Mouse (Mus musculus) CH12.LX (cell line): Measurements from ENCODE around the gene Cxcl12.

Source experiments
- CHD1 ChIP-seq: IDR thresholded peaks from 2 replicates; pipeline ENCODE4 v1.6.1; 2012; ENCODE audit warnings: low read depth, low read length, improper control_type of control experiment, inconsistent platforms
- CTCF ChIP-seq, 2 experiments: IDR thresholded peaks in 1 of 2; conservative IDR thresholded peaks in 1 of 2; 2 replicates each; pipeline ENCODE4 v1.5.1; 2011 to 2012; ENCODE audit warnings: low read depth in 2 of 2, low read length in 2 of 2, improper control_type of control experiment in 1 of 2, inconsistent platforms in 1 of 2, mild to moderate bottlenecking in 1 of 2, moderate library complexity in 1 of 2
- GABPA ChIP-seq: IDR thresholded peaks from 2 replicates; pipeline ENCODE4 v1.6.1; 2012; ENCODE audit warnings: low read depth, low read length, improper control_type of control experiment, inconsistent platforms; ENCODE audit not compliant: insufficient replicate concordance
- HCFC1 ChIP-seq: IDR thresholded peaks from 2 replicates; pipeline ENCODE4 v1.6.1; 2012; ENCODE audit warnings: low read depth, mild to moderate bottlenecking, inconsistent platforms, low read length, improper control_type of control experiment
- MAX ChIP-seq: IDR thresholded peaks from 2 replicates; pipeline ENCODE4 v1.6.1; 2011; ENCODE audit warnings: low read length, improper control_type of control experiment
- NELFE ChIP-seq: IDR thresholded peaks from 2 replicates; pipeline ENCODE4 v1.6.1; 2011; ENCODE audit warnings: low read depth, low read length, improper control_type of control experiment
- POLR2AphosphoS2 ChIP-seq: IDR thresholded peaks from 2 replicates; pipeline ENCODE4 v1.6.1; 2011; ENCODE audit warnings: low read depth, low read length, improper control_type of control experiment
- RAD21 ChIP-seq: IDR thresholded peaks from 2 replicates; pipeline ENCODE4 v1.6.1; 2011; ENCODE audit warnings: low read depth, mild to moderate bottlenecking, low read length, improper control_type of control experiment, moderate library complexity
- TBP ChIP-seq: conservative IDR thresholded peaks from 2 replicates; pipeline ENCODE4 v1.6.1; 2011; ENCODE audit warnings: low read depth, low read length, improper control_type of control experiment
- ZNF384 ChIP-seq: IDR thresholded peaks from 2 replicates; pipeline ENCODE4 v1.6.1; 2012; ENCODE audit warnings: low read depth, low read length, improper control_type of control experiment, inconsistent platforms

GRCm38 (mm10) chr6:117153046-117153445 lies 15.3 kb upstream of the Cxcl12 start:
- TF ChIP-seq RAD21 = no peak
- no peak for TF ChIP-seq MAX
- no peak for TF ChIP-seq GABPA
- no peak for TF ChIP-seq CTCF (conservative IDR thresholded peaks at IDR 0.05 in 1 of 2, IDR thresholded peaks at IDR 0.05 in 1 of 2; ENCODE audit: low read depth in 2 of 2, low read length in 2 of 2)
- no peak for TF ChIP-seq ZNF384
- no peak for TF ChIP-seq NELFE
- TF ChIP-seq HCFC1 = no peak
- no peak for TF ChIP-seq TBP
- no peak for TF ChIP-seq POLR2AphosphoS2
- TF ChIP-seq CHD1 = no peak
